Mouse (Mus musculus) gastrocnemius, adult 2 months (tissue): ENCODE results near the gene Echdc2. TPM values are rescaled to one million over a fixed set of nuclear protein-coding genes. Genes with fewer than 3 reads are reported as not detected.

Experiments used
- DNase-seq: peaks from one replicate; pipeline ENCODE4 v3.0.0; 2022
- H3K27ac ChIP-seq: fragments of 200-600 bp; 2 replicates; pipeline ENCODE4 v1.8.1; 2022; ENCODE audit warnings: mild to moderate bottlenecking
- H3K4me3 ChIP-seq: fragments of 200-600 bp; 2 replicates; pipeline ENCODE4 v1.8.1; 2022; ENCODE audit warnings: mild to moderate bottlenecking, moderate library complexity
- CTCF ChIP-seq: fragments of 200-600 bp; IDR thresholded peaks from 2 replicates; pipeline ENCODE4 v1.8.1; 2022; ENCODE audit warnings: antibody characterized with exemption, mild to moderate bottlenecking, moderate library complexity
- intact Hi-C: fragments of 180-260 bp; cut with DNase I; formaldehyde crosslinking; loops from one replicate; pipeline ENCODE4 v1.15.1; 2025
- total RNA-seq, 2 experiments: library from RNA; stranded (reverse); gene quantifications; 2 replicates each; pipeline ENCODE4 v1.2.3; 2021

Echdc2 gene
- total RNA-seq, 2 experiments from 2014 or later = 5.8 to 7.9 TPM

DNA sequence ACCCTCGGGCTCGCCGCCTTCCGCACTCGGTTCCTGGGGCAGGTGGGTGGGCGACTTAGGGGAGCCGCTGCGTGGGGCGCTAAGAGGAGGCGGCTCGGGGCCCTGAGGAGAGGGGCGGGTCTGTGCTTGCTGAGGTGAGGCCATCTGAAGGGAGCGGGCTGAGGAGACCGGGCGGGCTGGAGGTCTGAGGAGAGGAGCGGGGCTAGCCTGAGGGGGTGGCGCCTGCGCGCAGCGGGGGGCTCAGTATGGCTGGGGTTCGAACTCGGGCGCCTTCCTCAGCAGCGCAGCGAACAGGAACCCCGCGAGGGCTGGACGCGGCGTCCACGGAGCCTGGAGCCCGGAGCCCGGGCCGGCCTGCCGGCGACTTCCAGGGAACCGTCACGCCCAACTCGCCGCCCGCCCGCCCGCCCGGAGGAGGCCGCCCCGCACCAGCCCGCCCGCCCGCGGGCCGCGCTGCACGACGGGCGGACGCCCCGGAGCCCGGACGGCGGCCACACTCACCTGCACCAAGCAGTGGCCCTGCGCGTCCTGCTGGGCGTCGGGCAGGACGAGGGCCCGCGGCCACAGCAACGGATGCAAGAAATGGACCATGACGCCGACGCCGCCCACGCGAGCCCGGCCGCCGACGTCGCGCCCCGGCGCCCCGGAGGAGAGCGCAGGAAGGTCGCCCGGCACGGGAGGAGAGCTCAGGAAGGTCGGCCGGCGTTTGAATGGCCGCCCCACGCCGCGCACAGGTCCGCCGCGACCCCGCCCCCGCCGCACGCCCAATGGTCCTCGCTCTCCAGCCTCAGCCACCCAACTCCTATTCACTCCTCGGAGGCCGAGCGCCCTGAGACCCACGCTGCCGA is 52.3 kb downstream of the Echdc2 start, which contains the start of gene Zyg11a:
TSS of gene Zyg11a (minus strand) at position 717 of the 848 bp plus-strand sequence.
- TF ChIP-seq CTCF = no peak
- Histone ChIP-seq H3K27ac (no peak within 1 kb of the TSS), H3K4me3 (peak within 1 kb of the TSS; percentile 64)
- intact Hi-C loops = no loop called here
- DNase-seq = peak; percentile 21

DNA sequence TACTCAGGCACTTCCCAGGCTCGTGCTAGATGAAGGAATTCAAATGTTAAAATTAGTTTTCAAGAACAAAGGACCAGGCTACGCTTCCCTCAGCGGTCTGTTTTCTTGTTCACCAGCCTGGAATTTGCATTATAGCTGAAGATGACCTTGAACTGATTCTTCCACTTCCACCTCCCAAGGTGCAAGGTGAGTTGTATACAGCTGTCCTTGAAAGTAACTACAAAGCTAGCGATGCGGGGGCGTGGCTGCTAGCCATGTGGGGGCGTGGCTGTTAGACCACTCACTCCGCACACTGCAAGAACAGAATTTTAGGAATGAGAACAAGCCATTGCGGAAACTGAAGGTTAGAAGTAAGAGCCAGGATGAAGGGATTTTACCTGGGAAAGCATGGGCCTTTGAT is 53.8 kb downstream of the Echdc2 start:
- Histone ChIP-seq H3K27ac (no peak overlapping the region), H3K4me3 (no peak overlapping the region)
- intact Hi-C loops = no loop called here
- TF ChIP-seq CTCF = no peak
- DNase-seq = no peak

- H3K4me3 ChIP-seq = no peak overlapping the region
- H3K27ac ChIP-seq = no peak overlapping the region
- TF ChIP-seq CTCF = no peak
- no peak for DNase-seq
- intact Hi-C loops = no loop called here
These were observed 57.3 kb downstream of the Echdc2 start for GRCm38 (mm10) chr4:108222507-108222906.

- H3K27ac ChIP-seq = no peak overlapping the region
- TF ChIP-seq CTCF = no peak
- no peak for DNase-seq
- H3K4me3 ChIP-seq = no peak overlapping the region
- intact Hi-C loops = no loop called here
These were observed 60.2 kb downstream of the Echdc2 start for GRCm38 (mm10) chr4:108225341-108225872.

Other genes starting within 250 kb of the Echdc2 start
- gene Cpt2, start 241.8 kb upstream of the Echdc2 start, total RNA-seq = 100 to 1,000 TPM in 1 of 2 experiments, 10 to 100 TPM in 1; 61.5 to 103 TPM
- gene Slc1a7, start 197.1 kb upstream of the Echdc2 start, total RNA-seq = under 1 TPM; 0.10 to 0.17 TPM
- gene Podn, start 69.0 kb upstream of the Echdc2 start, total RNA-seq = 1 to 10 TPM; 7.2 to 8.3 TPM
- 100 to 1,000 TPM; 140 to 152 TPM for gene Scp2, start 20.4 kb upstream of the Echdc2 start, total RNA-seq
- gene Zyg11a, start 52.6 kb downstream of the Echdc2 start, total RNA-seq = under 1 TPM; 0.50 to 0.54 TPM
- gene Zyg11b, start 135.7 kb downstream of the Echdc2 start, total RNA-seq = 10 to 100 TPM; 50.8 to 56.0 TPM
- 10 to 100 TPM; 33.6 to 35.8 TPM for gene Coa7, start 162.7 kb downstream of the Echdc2 start, total RNA-seq
- gene Shisal2a, start 217.9 kb downstream of the Echdc2 start, total RNA-seq = not detected
- 1 to 10 TPM; 6.3 TPM for gene Gpx7, start 241.5 kb downstream of the Echdc2 start, total RNA-seq